Mouse (Mus musculus): ENCODE data around the gene Bnipl.

Gene Bnipl

DNA sequence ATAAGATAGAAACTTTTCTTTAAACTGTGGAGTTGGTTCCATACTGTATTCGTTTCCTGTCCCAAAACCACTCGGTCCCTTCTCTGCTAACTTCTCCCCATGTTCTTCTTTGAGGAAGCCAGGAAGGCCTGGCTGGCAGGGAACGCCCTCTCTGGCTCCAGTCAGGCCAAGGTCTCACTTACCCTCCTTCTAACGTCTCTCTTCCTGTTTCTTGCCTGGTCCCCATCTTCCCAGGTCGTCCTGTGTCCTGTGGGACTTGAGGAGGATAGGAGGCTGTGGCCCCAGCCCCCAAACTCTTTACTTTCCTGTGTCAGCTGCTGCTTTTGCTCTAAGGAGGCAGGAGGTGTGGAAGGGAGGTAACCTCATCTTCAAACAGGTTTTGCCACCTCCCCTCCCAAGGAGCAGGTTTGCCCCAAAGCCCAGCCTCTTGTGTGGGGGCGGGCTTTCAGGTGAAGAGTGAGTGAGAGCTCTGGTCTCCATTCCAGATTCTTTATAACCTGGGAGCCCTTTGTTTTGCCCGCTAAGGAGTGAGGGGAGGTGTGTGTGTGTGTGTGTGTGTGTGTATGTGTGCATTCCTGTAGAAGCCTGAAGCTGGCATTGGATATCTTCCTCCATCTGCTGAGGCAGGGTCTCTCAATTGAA lies at the start of gene Bnipl:
Bnipl (minus strand) TSS at position 411 of the 642 bp plus-strand sequence.
- TF ChIP-seq CTCF (conservative IDR thresholded peaks at IDR 0.05; ENCODE audit: low read length) (no peak), POU5F1 (IDR thresholded peaks at IDR 0.05; ENCODE audit: borderline replicate concordance, low read length) (no peak)
- Histone ChIP-seq H3K4me3 (replicated peaks; ENCODE audit: low read length) (peak within 1 kb of the TSS; percentile 62), H3K27me3 (ENCODE audit: insufficient read depth, low read length) (no peaks in the 10 kb centered on the region), H3K4me1 (replicated peaks; ENCODE audit: low read depth, low read length) (peaks cover 72% of the 10 kb centered on the region), H3K9me3 (ENCODE audit: low read length) (no peaks in the 10 kb centered on the region), H3K36me3 (ENCODE audit: insufficient read depth, low read length) (peaks cover 72% of the 10 kb centered on the region)

DNA sequence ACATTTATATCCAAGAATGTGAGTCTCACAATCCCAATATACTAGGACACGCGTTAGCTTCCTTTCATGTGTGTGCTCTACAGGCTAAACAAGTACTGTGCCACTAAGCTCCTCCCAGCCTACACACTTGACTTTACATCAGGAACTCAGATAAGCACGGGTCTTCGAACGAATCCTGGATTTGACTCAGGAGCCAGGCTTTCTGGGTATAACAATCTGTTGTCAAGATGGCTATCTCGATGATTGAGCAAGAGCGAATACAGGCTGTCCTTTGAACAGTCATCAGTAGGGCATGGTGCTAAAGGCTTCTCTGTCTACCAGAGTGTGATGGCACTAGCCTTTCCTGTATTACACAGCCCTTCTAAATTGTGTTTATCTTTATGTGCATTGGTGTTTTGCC lies 47.0 kb upstream of the Bnipl start:
- H3K9me3 ChIP-seq (ENCODE audit: low read length) = no peaks in the 10 kb centered on the region
- peaks cover 54% of the 10 kb centered on the region for H3K36me3 ChIP-seq (ENCODE audit: insufficient read depth, low read length)
- TF ChIP-seq POU5F1 (IDR thresholded peaks at IDR 0.05; ENCODE audit: borderline replicate concordance, low read length) (no peak), NANOG (IDR thresholded peaks at IDR 0.05; ENCODE audit: borderline replicate concordance, low read length) (no peak), CTCF (conservative IDR thresholded peaks at IDR 0.05; ENCODE audit: low read length) (no peak)
- no peaks in the 10 kb centered on the region for H3K27me3 ChIP-seq (ENCODE audit: insufficient read depth, low read length)
- H3K4me1 ChIP-seq (replicated peaks; ENCODE audit: low read depth, low read length) = peaks cover 57% of the 10 kb centered on the region
- no peak overlapping the region for H3K4me3 ChIP-seq (replicated peaks; ENCODE audit: low read length)

GRCm38 (mm10) chr3:95296103-95296469 lies 45.1 kb upstream of the Bnipl start:
- peaks cover 74% of the 10 kb centered on the region for H3K36me3 ChIP-seq (ENCODE audit: insufficient read depth, low read length)
- H3K4me3 ChIP-seq (replicated peaks; ENCODE audit: low read length) = no peak overlapping the region
- no peak for TF ChIP-seq POU5F1 (IDR thresholded peaks at IDR 0.05; ENCODE audit: borderline replicate concordance, low read length)
- TF ChIP-seq CTCF (conservative IDR thresholded peaks at IDR 0.05; ENCODE audit: low read length) = peak; percentile 75
- no peak for TF ChIP-seq NANOG (IDR thresholded peaks at IDR 0.05; ENCODE audit: borderline replicate concordance, low read length)
- H3K27me3 ChIP-seq (ENCODE audit: insufficient read depth, low read length) = no peaks in the 10 kb centered on the region
- no peaks in the 10 kb centered on the region for H3K9me3 ChIP-seq (ENCODE audit: low read length)
- H3K4me1 ChIP-seq (replicated peaks; ENCODE audit: low read depth, low read length) = peaks cover 76% of the 10 kb centered on the region

DNA sequence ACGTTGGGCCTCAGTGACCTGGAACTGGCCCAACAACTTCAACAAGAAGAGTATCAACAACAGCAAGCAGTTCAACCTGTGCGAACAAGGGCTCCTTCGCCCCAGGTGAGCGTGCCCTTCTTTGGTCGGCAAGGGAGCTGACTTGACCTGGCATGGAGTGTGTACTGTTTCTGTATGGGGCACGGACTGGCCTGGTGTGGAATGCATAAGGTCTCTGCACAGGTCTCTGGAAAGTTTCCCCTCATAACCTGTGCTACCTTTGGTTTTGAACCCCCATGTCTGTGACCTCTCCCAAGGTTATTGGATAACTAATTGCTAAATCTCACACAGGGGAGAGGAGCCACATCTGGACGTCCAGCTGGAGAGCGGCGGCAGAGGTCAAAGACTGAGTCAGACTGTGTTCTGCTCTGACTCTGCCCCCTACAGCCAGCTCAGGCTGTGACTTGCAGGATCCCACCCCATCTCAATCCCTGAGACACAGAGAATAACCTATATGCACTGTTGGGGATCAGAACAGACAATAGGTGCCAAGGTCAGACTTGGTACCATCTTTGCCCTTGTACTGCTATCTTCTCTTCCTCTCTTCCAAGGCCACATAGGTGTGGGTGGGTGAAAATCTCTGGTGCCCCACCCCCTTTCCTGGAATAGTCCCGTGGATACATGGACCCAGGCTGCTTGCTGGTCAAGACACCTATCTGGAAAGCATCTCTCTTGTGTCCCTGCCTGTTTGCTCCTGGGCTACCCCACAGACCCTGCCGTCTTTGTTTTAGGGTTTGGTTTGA lies 44.5 kb upstream of the Bnipl start:
- no peaks in the 10 kb centered on the region for H3K9me3 ChIP-seq (ENCODE audit: low read length)
- no peaks in the 10 kb centered on the region for H3K27me3 ChIP-seq (ENCODE audit: insufficient read depth, low read length)
- peaks cover 79% of the 10 kb centered on the region for H3K36me3 ChIP-seq (ENCODE audit: insufficient read depth, low read length)
- peaks cover 82% of the 10 kb centered on the region for H3K4me1 ChIP-seq (replicated peaks; ENCODE audit: low read depth, low read length)
- TF ChIP-seq CTCF (conservative IDR thresholded peaks at IDR 0.05; ENCODE audit: low read length) (no peak), POU5F1 (IDR thresholded peaks at IDR 0.05; ENCODE audit: borderline replicate concordance, low read length) (no peak), NANOG (IDR thresholded peaks at IDR 0.05; ENCODE audit: borderline replicate concordance, low read length) (no peak; the same call in 1 of the 2 replicates)
- no peak overlapping the region; the same call in 1 of the 2 replicates for H3K4me3 ChIP-seq (replicated peaks; ENCODE audit: low read length)

DNA sequence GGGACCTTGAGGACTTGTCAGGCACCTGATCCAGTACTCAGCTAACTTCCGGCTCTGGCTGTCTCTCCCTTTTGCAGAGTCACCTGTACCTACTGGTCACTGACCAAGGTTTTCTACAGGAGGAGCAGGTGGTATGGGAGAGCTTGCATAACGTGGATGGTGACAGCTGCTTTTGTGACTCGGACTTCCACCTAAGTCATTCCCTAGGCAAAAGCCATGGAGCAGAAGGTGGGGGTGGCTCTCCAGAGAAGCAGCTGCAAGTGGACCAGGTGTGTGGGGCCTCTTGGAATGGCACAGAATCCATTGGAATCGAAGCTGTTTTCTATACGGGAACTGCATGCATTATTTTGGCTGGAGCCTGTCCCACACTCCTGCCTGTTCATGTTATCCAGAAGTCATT lies 43.7 kb upstream of the Bnipl start:
- no peaks in the 10 kb centered on the region for H3K9me3 ChIP-seq (ENCODE audit: low read length)
- H3K36me3 ChIP-seq (ENCODE audit: insufficient read depth, low read length) = peaks cover 87% of the 10 kb centered on the region
- no peak overlapping the region; the same call in 1 of the 2 replicates for H3K4me3 ChIP-seq (replicated peaks; ENCODE audit: low read length)
- TF ChIP-seq NANOG (IDR thresholded peaks at IDR 0.05; ENCODE audit: borderline replicate concordance, low read length) (no peak), CTCF (conservative IDR thresholded peaks at IDR 0.05; ENCODE audit: low read length) (no peak), POU5F1 (IDR thresholded peaks at IDR 0.05; ENCODE audit: borderline replicate concordance, low read length) (no peak)
- peaks cover 87% of the 10 kb centered on the region for H3K4me1 ChIP-seq (replicated peaks; ENCODE audit: low read depth, low read length)
- H3K27me3 ChIP-seq (ENCODE audit: insufficient read depth, low read length) = no peaks in the 10 kb centered on the region

DNA sequence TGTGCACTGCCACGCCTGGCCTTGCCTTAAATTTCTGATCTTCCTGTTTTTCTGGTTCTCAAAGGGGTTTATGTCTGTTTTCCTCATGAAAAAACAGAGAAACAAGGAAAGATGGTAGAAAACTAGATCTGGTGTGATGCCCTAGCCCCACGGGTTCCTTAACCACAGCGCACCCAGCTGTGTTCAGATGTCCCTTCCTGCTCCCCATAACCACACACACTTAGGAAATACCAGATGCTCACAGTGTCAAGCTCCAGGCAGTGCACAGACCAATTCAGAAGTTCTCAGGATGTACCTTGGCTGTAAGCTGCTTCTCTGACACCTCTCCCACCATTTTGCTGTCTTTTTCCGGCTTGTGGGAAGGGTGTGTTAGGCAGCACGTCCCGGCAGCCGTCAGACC lies 43.3 kb upstream of the Bnipl start:
- H3K4me3 ChIP-seq (replicated peaks; ENCODE audit: low read length) = no peak overlapping the region; the same call in 1 of the 2 replicates

DNA sequence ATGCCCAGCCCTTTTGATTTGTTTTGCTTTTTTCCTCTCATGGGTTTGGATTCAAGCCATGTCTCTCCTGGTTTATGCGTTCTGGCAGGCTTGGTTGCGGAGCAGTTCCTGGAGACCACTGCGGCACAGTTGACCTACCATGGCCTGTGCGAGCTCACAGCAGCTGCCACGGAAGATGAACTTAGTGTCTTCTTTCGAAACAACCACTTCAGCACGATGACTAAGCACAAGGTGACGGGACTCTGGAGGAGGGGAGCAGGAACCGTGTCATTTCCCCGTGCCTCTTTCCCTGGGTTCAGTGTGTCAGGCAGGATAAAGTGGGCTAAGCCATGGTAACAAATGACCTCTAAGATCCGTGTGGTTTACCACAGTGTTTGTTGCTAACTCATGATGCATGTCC lies 42.5 kb upstream of the Bnipl start:
- Histone ChIP-seq H3K27me3 (ENCODE audit: insufficient read depth, low read length) (no peaks in the 10 kb centered on the region), H3K4me3 (replicated peaks; ENCODE audit: low read length) (0 out of 2 replicates have a peak overlapping the region, but pooled peaks have one; percentile 13), H3K4me1 (replicated peaks; ENCODE audit: low read depth, low read length) (peaks cover 93% of the 10 kb centered on the region), H3K9me3 (ENCODE audit: low read length) (no peaks in the 10 kb centered on the region), H3K36me3 (ENCODE audit: insufficient read depth, low read length) (peaks cover 99% of the 10 kb centered on the region)
- no peak for TF ChIP-seq POU5F1 (IDR thresholded peaks at IDR 0.05; ENCODE audit: borderline replicate concordance, low read length)
- TF ChIP-seq CTCF (conservative IDR thresholded peaks at IDR 0.05; ENCODE audit: low read length) = no peak
- no peak for TF ChIP-seq NANOG (IDR thresholded peaks at IDR 0.05; ENCODE audit: borderline replicate concordance, low read length)

More for the DNA sequence above, 43.3 kb upstream of the Bnipl start:
- H3K36me3 ChIP-seq (ENCODE audit: insufficient read depth, low read length) = peaks cover 91% of the 10 kb centered on the region
- H3K9me3 ChIP-seq (ENCODE audit: low read length) = no peaks in the 10 kb centered on the region
- H3K27me3 ChIP-seq (ENCODE audit: insufficient read depth, low read length) = no peaks in the 10 kb centered on the region
- no peak for TF ChIP-seq NANOG (IDR thresholded peaks at IDR 0.05; ENCODE audit: borderline replicate concordance, low read length)
- no peak for TF ChIP-seq CTCF (conservative IDR thresholded peaks at IDR 0.05; ENCODE audit: low read length)
- no peak for TF ChIP-seq POU5F1 (IDR thresholded peaks at IDR 0.05; ENCODE audit: borderline replicate concordance, low read length)
- peaks cover 89% of the 10 kb centered on the region for H3K4me1 ChIP-seq (replicated peaks; ENCODE audit: low read depth, low read length)

DNA sequence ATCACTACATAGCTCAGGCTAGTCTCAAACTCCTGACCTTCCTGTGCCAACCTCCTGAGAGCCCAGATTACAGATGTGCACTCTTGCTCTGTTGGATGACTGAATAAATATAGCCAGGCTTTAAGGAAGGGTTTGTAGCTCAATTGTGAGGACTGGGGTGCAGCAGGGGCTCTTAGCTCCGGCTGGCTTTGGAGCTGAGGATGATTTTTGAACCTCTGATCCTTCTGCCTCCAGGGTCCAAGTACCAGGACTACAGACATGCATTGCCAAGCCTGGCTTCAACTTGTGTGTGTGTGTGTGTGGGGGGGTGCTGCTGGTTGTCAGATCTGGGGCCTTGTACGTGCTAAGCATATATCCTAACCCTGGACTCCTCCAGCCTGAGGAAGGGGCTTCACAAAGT lies 41.9 kb upstream of the Bnipl start:
- Histone ChIP-seq H3K4me1 (replicated peaks; ENCODE audit: low read depth, low read length) (peaks cover 96% of the 10 kb centered on the region), H3K4me3 (replicated peaks; ENCODE audit: low read length) (no peak overlapping the region), H3K9me3 (ENCODE audit: low read length) (no peaks in the 10 kb centered on the region), H3K36me3 (ENCODE audit: insufficient read depth, low read length) (peaks cover 100% of the 10 kb centered on the region), H3K27me3 (ENCODE audit: insufficient read depth, low read length) (no peaks in the 10 kb centered on the region)
- TF ChIP-seq CTCF (conservative IDR thresholded peaks at IDR 0.05; ENCODE audit: low read length) (no peak), POU5F1 (IDR thresholded peaks at IDR 0.05; ENCODE audit: borderline replicate concordance, low read length) (no peak), NANOG (IDR thresholded peaks at IDR 0.05; ENCODE audit: borderline replicate concordance, low read length) (no peak)
